Mouse (Mus musculus) thymus, adult 2 months (tissue): ENCODE measurements around the gene Lgi4.

ENCODE experiments used
- CTCF ChIP-seq: fragments of 200-500 bp; IDR thresholded peaks from 2 replicates; pipeline ENCODE4 v1.5.1; 2012; ENCODE audit warnings: mild to moderate bottlenecking, control low read depth, low read length, moderate library complexity, borderline replicate concordance; ENCODE audit not compliant: control insufficient read depth, poor library complexity, insufficient read depth; ENCODE audit errors: extremely low read depth
- POLR2A ChIP-seq: fragments of 200-500 bp; IDR thresholded peaks from 2 replicates; pipeline ENCODE4 v1.6.1; 2012; ENCODE audit warnings: mild to moderate bottlenecking, low read length, control low read depth, moderate library complexity; ENCODE audit not compliant: control insufficient read depth, poor library complexity, insufficient read depth; ENCODE audit errors: extremely low read depth

DNA sequence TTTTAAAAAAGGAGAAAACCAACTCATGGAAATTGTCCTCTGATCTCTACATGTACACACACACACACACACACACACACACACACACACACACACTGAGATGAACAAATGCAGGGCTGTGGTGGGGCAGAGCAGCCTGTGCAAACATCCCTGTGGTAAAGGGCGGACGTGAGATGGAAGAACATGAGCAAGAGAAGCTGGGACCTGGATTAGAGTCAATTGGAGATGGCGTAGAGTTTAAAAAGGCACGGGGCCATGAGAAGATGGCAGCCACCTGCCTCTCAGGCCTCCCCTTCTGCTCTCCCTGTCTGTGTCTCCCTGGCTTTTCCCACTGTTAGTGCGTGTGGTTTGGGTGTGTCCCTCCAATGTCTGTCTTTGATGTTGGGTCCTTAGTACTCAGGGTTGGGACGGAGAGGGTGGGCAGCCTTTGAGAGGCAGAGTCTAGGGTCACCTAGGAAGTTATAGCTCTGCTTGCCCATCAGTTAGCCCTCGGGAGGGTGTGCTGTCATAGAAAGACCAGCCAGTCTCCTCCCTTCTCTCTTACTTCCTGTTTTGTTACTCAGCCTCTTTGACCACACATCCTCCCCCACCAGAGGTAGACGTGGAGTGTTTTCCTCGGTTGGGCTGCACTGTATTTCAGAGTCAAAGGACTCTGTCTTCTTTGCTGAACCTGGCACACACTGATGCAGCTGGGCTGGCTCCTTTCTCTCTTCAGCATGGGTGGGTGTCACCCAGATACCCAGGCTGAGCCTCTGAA, 25.6 kb upstream of the Lgi4 start:
- TF ChIP-seq POLR2A: no peak
- no peak for TF ChIP-seq CTCF
